Mouse (Mus musculus) midbrain, embryonic 11.5 days (tissue): ENCODE measurements around the gene Slc2a8. TPM values are rescaled to one million over a fixed set of nuclear protein-coding genes. Genes with fewer than 3 reads are reported as not detected.
"Not testable (repeated sequence)": the region's sequence is repeated elsewhere in the genome, so short reads cannot be mapped to it uniquely, and the experiment has no call there.

Experiments
- ATAC-seq: fragments of 200-750 bp; cut with Nextera tagmentation; 2 replicates; pipeline ENCODE4 v1.8.0; 2017; ENCODE audit warnings: moderate TSS enrichment, moderate library complexity; ENCODE audit not compliant: low FRiP score
- DNase-seq: peaks from one replicate; pipeline ENCODE4 v3.0.0; 2015; ENCODE audit warnings: low spot score; ENCODE audit errors: missing footprints
- H3K27ac ChIP-seq: fragments of 300-500 bp; sonication (generic); 2 replicates; pipeline ENCODE4 v1.5.1; 2014; ENCODE audit warnings: low read depth, low read length
- H3K27me3 ChIP-seq: fragments of 300-500 bp; sonication (generic); 2 replicates; pipeline ENCODE4 v1.6.1; 2014; ENCODE audit warnings: mild to moderate bottlenecking, low read length, moderate library complexity, mixed read lengths; ENCODE audit not compliant: control insufficient read depth, insufficient read depth
- H3K36me3 ChIP-seq: fragments of 300-500 bp; sonication (generic); 2 replicates; pipeline ENCODE4 v1.6.1; 2014; ENCODE audit warnings: mild to moderate bottlenecking, low read length, moderate library complexity, mixed read lengths; ENCODE audit not compliant: control insufficient read depth, insufficient read depth
- H3K4me1 ChIP-seq: fragments of 300-500 bp; sonication (generic); 2 replicates; pipeline ENCODE4 v1.6.1; 2014; ENCODE audit warnings: low read length; ENCODE audit not compliant: control insufficient read depth, insufficient read depth
- H3K4me2 ChIP-seq: fragments of 300-500 bp; sonication (generic); 2 replicates; pipeline ENCODE4 v1.6.1; 2014; ENCODE audit warnings: mild to moderate bottlenecking, moderate library complexity
- H3K4me3 ChIP-seq: fragments of 300-500 bp; sonication (generic); 2 replicates; pipeline ENCODE4 v1.5.1; 2014; ENCODE audit warnings: low read depth, low read length
- H3K9ac ChIP-seq: fragments of 300-500 bp; sonication (generic); 2 replicates; pipeline ENCODE4 v1.6.1; 2014; ENCODE audit warnings: low read length
- H3K9me3 ChIP-seq: fragments of 300-500 bp; sonication (generic); 2 replicates; pipeline ENCODE4 v1.6.1; 2016; ENCODE audit warnings: low read length; ENCODE audit not compliant: control insufficient read depth
- WGBS: fragments of 180-500 bp; shearing (Covaris S2); extraction: QIAGEN DNeasy Blood & Tissue Kit; methylation state at CpG from one replicate; pipeline ENCODE4 v1.1.7; 2014; 5-methylcytosine and 5-hydroxymethylcytosine counted together
- polyA plus RNA-seq: library from polyadenylated mRNA; unstranded; fragments of >200 nt; fragmentation: Nextera tagmentation; extraction: Ambion mirVana; gene quantifications from 2 replicates; pipeline ENCODE4 v1.2.1, GENCODE M21; 2014

Gene Slc2a8
- 8.4 and 9.5 TPM in 2 replicates for polyA plus RNA-seq

- H3K4me3 ChIP-seq: peak within 1 kb of the TSS; percentile 82
- peak within 1 kb of the TSS; percentile 56 for H3K27ac ChIP-seq
- peak; percentile 96 for DNase-seq
- peaks cover 15% of the 10 kb centered on the region for H3K4me1 ChIP-seq
- ATAC-seq: peak; percentile 99
- H3K36me3 ChIP-seq: no peaks in the 10 kb centered on the region
- peak within 1 kb of the TSS; percentile 83 for H3K9ac ChIP-seq
- WGBS: under 1% methylated on average over 50 of the region's 50 CpGs
- peak within 1 kb of the TSS; percentile 99 for H3K4me2 ChIP-seq
- H3K9me3 ChIP-seq: no peaks in the 10 kb centered on the region
- H3K27me3 ChIP-seq: no peaks in the 10 kb centered on the region
Measured at GRCm38 (mm10) chr2:32981725-32982271, at the start of gene Slc2a8. Gene Slc2a8, minus strand, starts transcription at chr2:32982083.

DNA sequence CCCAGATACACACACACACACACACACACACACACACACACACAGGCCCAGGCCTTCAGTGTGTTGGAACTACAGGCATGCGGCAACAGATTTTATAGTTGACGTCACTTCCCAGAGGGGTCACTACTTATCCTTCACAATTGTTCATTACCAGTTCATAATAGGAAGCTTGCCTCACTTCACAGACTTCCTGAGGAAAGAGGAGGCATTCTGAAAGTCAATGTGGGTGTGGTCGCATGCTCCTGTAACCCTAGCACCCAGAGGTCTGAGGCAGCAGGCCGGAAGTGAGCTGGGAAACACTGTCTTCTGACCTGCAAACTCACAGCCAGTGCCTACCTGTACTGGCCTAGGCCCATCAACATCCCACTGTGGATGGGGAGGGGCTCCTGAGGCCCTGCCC, 43.2 kb upstream of the Slc2a8 start:
- Histone ChIP-seq H3K4me2 (no peak overlapping the region), H3K4me1 (no peaks in the 10 kb centered on the region), H3K9me3 (no peaks in the 10 kb centered on the region), H3K9ac (no peak overlapping the region), H3K36me3 (no peaks in the 10 kb centered on the region), H3K4me3 (no peak overlapping the region), H3K27ac (no peak overlapping the region), H3K27me3 (no peaks in the 10 kb centered on the region)
- no peak for DNase-seq
- ATAC-seq: no peak
- 83% methylated on average over 4 of the region's 4 CpGs for WGBS

GRCm38 (mm10) chr2:33024564-33024963, 42.7 kb upstream of the Slc2a8 start:
- Histone ChIP-seq H3K27me3 (no peaks in the 10 kb centered on the region), H3K4me2 (no peak overlapping the region), H3K4me3 (no peak overlapping the region), H3K27ac (no peak overlapping the region), H3K36me3 (no peaks in the 10 kb centered on the region), H3K9me3 (no peaks in the 10 kb centered on the region), H3K4me1 (no peaks in the 10 kb centered on the region), H3K9ac (no peak overlapping the region)
- DNase-seq (no peak), ATAC-seq (no peak)
- WGBS: 73% methylated on average over 10 of the region's 10 CpGs

- 75% methylated on average over 6 of the region's 6 CpGs for WGBS
- no peak overlapping the region for H3K9ac ChIP-seq
- no peak overlapping the region for H3K4me2 ChIP-seq
- no peak for ATAC-seq
- H3K9me3 ChIP-seq: no peaks in the 10 kb centered on the region
- DNase-seq: no peak
- H3K27ac ChIP-seq: no peak overlapping the region
- H3K4me1 ChIP-seq: no peaks in the 10 kb centered on the region
- H3K4me3 ChIP-seq: no peak overlapping the region
- no peaks in the 10 kb centered on the region for H3K36me3 ChIP-seq
- H3K27me3 ChIP-seq: no peaks in the 10 kb centered on the region
Measured at GRCm38 (mm10) chr2:33022846-33023245, 41.0 kb upstream of the Slc2a8 start.

DNA sequence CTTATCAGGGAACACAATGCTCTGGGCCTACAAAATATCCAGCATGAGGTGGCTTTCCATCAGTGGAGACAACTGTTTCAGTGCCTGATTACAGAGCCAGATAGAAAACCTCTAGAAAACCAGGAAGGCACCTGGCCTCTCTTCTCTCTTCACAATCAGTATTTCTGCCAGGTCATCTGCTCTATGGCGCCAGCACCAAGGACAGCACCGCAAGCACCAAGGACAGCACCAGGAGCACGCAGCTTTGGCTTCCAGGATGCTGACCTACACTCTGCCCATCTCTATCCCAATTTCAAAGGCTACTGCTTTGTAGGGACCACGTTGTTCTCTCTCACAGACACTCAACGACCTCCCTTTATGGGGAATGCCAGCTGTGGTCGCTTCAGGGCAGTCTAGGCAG, 36.1 kb upstream of the Slc2a8 start:
- peak; percentile 90 for DNase-seq

DNA sequence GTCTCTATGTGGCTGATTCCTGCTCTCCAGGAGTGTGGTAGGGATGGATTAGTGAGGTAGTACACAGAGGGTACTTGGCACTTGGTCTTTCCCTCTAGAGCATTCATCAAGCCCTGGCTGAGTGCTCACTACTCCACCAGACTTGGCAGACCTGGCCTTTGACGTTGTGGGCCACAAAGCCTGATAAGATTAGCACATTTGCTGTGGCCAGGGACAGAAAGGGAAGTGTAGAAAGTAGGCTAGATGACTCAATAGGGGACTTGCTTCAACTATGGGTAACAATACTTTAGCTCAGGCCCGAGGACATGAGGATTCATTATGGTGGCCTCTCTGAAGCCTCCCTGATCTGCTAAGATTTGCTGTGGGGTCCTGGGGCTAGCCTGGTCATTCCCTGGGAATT, 35.3 kb upstream of the Slc2a8 start:
- H3K9ac ChIP-seq: no peak overlapping the region
- no peak overlapping the region for H3K4me2 ChIP-seq
- H3K4me1 ChIP-seq: 0 out of 2 replicates have a peak, but pooled peaks cover 2% of the 10 kb centered on the region
- DNase-seq: no peak
- WGBS: 75% methylated on average over 2 of the region's 2 CpGs
- no peaks in the 10 kb centered on the region for H3K36me3 ChIP-seq
- H3K27ac ChIP-seq: no peak overlapping the region
- H3K27me3 ChIP-seq: no peaks in the 10 kb centered on the region
- ATAC-seq: no peak
- H3K9me3 ChIP-seq: no peaks in the 10 kb centered on the region
- H3K4me3 ChIP-seq: no peak overlapping the region

More for the DNA sequence above, 36.1 kb upstream of the Slc2a8 start:
- Histone ChIP-seq H3K9ac (no peak overlapping the region), H3K4me1 (0 out of 2 replicates have a peak, but pooled peaks cover 2% of the 10 kb centered on the region), H3K27me3 (no peaks in the 10 kb centered on the region), H3K9me3 (no peaks in the 10 kb centered on the region), H3K4me3 (no peak overlapping the region), H3K4me2 (no peak overlapping the region), H3K27ac (no peak overlapping the region), H3K36me3 (no peaks in the 10 kb centered on the region)
- no peak for ATAC-seq
- 15% methylated on average over 6 of the region's 6 CpGs for WGBS

DNA sequence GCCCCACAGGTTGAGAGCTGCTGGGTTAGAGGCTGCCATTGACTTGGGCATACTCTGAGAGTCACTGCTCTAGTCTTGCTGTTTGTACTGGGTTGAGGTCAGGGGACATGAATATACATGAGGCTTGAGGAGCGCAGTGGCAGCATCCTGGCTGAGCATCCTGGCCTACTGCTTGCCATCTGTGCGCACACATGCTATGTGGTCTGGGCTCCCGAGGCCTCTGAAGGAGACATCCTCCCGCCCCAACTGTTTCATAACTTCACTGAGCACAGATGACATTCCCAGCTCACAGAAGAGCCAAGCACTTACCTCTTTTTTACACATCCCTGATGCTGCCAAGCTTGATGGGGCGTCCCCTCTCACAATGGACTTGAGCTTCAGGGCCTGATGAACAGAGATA, 33.0 kb upstream of the Slc2a8 start:
- H3K27me3 ChIP-seq: no peaks in the 10 kb centered on the region
- H3K4me2 ChIP-seq: no peak overlapping the region
- no peak overlapping the region for H3K27ac ChIP-seq
- no peaks in the 10 kb centered on the region for H3K36me3 ChIP-seq
- DNase-seq (no peak), ATAC-seq (0 out of 2 replicates have a peak, but pooled peaks have one; percentile 33)
- 0 out of 2 replicates have a peak, but pooled peaks cover 2% of the 10 kb centered on the region for H3K4me1 ChIP-seq
- no peak overlapping the region for H3K4me3 ChIP-seq
- H3K9me3 ChIP-seq: no peaks in the 10 kb centered on the region
- H3K9ac ChIP-seq: no peak overlapping the region
- 76% methylated on average over 5 of the region's 5 CpGs for WGBS

GRCm38 (mm10) chr2:33009055-33009454, 27.2 kb upstream of the Slc2a8 start:
- H3K9ac ChIP-seq, H3K4me2 ChIP-seq, H3K36me3 ChIP-seq, H3K4me1 ChIP-seq, ATAC-seq, DNase-seq, H3K27me3 ChIP-seq, H3K27ac ChIP-seq, H3K4me3 ChIP-seq, H3K9me3 ChIP-seq: not testable (repeated sequence)
- 83% methylated on average over 4 of the region's 4 CpGs for WGBS

DNA sequence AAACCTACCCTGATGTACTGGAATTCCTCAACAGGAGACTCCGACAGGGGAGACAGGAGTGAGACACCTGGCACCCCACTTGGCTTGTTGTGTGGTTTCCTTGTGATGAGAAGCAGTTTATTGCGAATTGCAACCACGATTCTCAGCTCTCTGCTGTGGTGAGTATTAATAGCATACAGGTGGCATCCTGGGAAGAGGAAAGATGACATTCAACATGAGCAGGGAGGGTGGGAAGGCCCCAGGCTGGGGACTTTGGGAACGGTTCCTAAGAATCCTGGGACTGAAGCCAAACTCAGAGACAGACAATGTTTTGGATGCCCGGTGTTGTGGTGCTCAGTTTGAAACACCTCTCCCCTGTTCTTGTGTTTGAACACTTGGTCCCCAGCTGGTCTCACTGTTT, 23.2 kb upstream of the Slc2a8 start:
- ATAC-seq: no peak

More for the DNA sequence above, 23.2 kb upstream of the Slc2a8 start:
- DNase-seq: no peak
- 81% methylated on average over 5 of the region's 5 CpGs for WGBS
- no peaks in the 10 kb centered on the region for H3K36me3 ChIP-seq
- H3K4me2 ChIP-seq: no peak overlapping the region
- H3K4me1 ChIP-seq: no peaks in the 10 kb centered on the region
- no peak overlapping the region for H3K27ac ChIP-seq
- H3K9me3 ChIP-seq: no peaks in the 10 kb centered on the region
- no peak overlapping the region for H3K4me3 ChIP-seq
- H3K27me3 ChIP-seq: no peaks in the 10 kb centered on the region
- no peak overlapping the region for H3K9ac ChIP-seq
